Mouse (Mus musculus) cerebellum, adult 8-10 months (tissue): Measurements from ENCODE around the gene Card11.

Experiments
- DNase-seq: peaks from one replicate; pipeline ENCODE4 v3.0.0; 2022

Gene Card11

GRCm38 (mm10) chr5:140830314-140831063, 169.9 kb downstream of the Card11 start, which contains the start of gene Gna12:
Gene Gna12 (minus strand): TSS chr5:140830431.
- DNase-seq, result peak; percentile 98

GRCm38 (mm10) chr5:140829911-140830294, 170.5 kb downstream of the Card11 start:
- peak; percentile 46 for DNase-seq

DNA sequence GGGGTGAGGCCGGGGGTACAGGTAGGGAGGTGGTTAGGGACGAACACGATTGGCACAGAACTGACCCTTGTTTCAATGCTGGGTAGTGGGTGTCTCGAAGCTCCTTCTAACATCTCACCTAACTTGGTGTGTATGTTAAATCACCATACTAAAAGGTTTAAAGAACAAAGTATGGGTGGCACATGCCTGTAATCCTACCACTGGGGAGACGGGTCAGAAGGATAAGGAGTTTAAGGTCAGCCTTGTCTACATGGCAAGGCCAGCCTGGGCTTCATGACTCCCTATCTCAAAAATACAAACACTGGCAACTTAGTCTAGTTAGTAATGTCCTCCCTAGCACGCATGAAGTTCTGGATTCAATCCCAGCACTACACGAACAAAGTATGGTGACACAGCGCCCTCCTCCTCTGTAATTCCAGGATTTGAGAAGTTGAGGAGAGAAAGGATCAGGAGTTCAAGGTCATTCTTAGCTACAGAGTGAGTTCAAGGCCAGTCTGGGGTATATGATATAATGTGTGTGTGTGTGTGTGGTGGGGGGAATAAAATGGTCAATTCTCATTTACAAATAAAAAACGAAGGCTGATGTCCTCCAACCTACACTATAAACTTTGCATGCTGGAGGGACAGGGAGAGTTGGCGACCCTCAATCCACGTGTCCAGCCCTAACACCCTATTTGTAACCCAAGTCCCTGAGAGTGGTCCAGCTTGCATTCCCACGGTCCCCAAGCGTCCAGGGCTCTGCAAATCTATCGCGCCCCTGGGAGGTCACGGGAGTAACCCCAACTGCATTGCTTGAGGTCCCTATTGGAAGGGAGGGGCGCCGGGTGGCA, 171.1 kb downstream of the Card11 start:
- no peak for DNase-seq

DNA sequence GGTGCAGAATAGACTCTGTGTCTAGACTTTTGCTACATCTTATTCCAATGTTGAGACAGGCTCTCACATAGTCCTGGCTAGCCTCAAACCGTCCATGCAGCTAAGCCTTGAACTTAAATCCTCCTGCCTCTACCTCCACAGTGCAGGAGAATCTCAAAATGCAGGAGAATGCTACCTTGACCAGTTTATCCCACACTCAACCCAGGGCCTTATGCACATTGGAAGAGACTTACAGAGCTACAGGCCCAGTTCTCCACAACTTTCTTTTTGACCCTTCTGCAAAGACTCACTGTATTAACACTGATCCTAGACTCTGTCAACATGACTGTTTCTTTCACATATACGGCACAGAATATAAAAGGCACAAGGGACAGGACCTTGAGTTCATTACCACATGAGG, 172.0 kb downstream of the Card11 start:
- no peak for DNase-seq

- DNase-seq, result no peak
Observed at GRCm38 (mm10) chr5:140827896-140828295, 172.5 kb downstream of the Card11 start.

GRCm38 (mm10) chr5:140827413-140827812, 173.0 kb downstream of the Card11 start:
- no peak for DNase-seq

GRCm38 (mm10) chr5:140826796-140827195, 173.6 kb downstream of the Card11 start:
- DNase-seq, result no peak

DNA sequence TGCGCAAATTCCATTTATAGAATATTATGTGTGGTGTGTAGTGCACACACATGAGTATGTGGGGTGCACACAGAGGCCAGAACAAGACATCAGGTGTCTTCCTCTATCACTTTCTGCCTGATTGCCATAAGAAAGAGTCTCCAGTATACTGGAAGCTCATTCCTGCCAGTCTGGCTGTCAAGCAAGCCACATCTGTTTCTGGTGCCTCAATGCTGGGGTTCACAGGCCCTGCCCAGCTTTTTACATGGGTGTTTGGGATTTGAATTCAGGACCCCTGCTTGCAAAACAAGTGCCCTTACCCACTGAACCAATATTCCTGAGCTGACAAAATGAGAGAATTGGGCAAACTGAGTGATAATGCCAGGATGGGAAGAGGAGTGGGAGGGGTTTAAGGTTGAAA, 174.3 kb downstream of the Card11 start:
- no peak for DNase-seq

GRCm38 (mm10) chr5:140824126-140824525, 176.3 kb downstream of the Card11 start:
- DNase-seq, result no peak

DNA sequence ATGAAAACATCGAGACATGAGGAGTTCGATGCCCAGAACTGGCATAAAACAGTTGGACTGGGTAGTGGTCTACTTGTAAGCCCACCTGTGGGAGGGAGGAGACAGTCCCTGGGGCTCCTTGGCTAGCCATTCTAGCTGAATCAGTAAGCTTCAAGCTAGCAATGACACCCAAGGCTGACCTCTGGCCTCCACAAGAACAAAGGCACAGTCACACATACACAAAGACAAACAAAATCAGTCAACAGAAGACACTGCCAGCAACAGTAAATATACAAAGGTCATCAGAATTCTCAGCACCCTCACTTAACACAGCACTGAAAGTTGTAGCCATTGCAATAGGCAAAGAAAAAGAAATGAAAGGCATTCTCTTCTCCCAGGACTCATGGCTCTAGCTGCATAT, 177.0 kb downstream of the Card11 start:
- DNase-seq, result no peak
